Mouse (Mus musculus): ENCODE measurements around the gene Ociad2. TPM values are rescaled to one million over a fixed set of nuclear protein-coding genes. Genes with fewer than 3 reads are reported as not detected.
A peak's percentile ranks its signal among the peaks of the same experiment; 100 is the strongest.

Ociad2 gene
- total RNA-seq (2014; fragmentation: Nextera tagmentation) (2.6 and 3.5 TPM in 2 replicates), total RNA-seq (2017) (3.1 and 5.5 TPM in 2 replicates)

- no peak for ATAC-seq (replicated peaks; ENCODE audit: poor library complexity, severe bottlenecking)
Observed at GRCm38 (mm10) chr5:73340723-73341235, at the start of gene Ociad2. Ociad2 (minus strand) TSS chr5:73341028.

- ATAC-seq (replicated peaks; ENCODE audit: poor library complexity, severe bottlenecking), result no peak
Observed at GRCm38 (mm10) chr5:73383647-73383970, 42.8 kb upstream of the Ociad2 start.

GRCm38 (mm10) chr5:73382737-73383646 lies 42.2 kb upstream of the Ociad2 start:
- peak; percentile 73 for ATAC-seq (replicated peaks; ENCODE audit: poor library complexity, severe bottlenecking)

- peak; percentile 12; the same call in 1 of the 2 replicates for ATAC-seq (replicated peaks; ENCODE audit: poor library complexity, severe bottlenecking)
Observed at GRCm38 (mm10) chr5:73381976-73382540, 41.2 kb upstream of the Ociad2 start.

- ATAC-seq (replicated peaks; ENCODE audit: poor library complexity, severe bottlenecking), result no peak
Observed at GRCm38 (mm10) chr5:73381510-73381909, 40.7 kb upstream of the Ociad2 start.

DNA sequence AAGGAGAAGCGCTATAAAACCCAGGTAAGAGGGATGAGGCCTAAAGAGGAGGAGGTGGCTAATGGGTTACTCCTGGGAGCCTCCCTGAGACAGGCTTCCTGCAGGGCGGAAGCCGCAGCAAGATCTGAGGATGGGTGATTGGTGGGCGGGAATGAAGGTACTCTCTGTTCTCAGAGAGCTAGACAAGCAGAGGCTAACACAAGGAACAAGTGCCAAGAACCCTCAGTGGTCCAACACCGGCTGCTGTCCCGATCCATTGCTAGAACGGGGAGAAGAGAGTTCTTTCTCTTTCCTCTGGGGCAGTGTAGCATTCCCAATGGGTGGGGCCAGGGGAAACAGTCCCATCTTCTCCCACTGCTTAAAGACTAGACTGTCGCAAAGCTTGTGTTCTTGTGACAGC lies 40.0 kb upstream of the Ociad2 start:
- ATAC-seq (replicated peaks; ENCODE audit: poor library complexity, severe bottlenecking), result no peak

GRCm38 (mm10) chr5:73379908-73380307 lies 39.1 kb upstream of the Ociad2 start:
- ATAC-seq (replicated peaks; ENCODE audit: poor library complexity, severe bottlenecking), result peak; percentile 72

GRCm38 (mm10) chr5:73376491-73376890 lies 35.7 kb upstream of the Ociad2 start:
- ATAC-seq (replicated peaks; ENCODE audit: poor library complexity, severe bottlenecking), result no peak

GRCm38 (mm10) chr5:73376041-73376440 lies 35.2 kb upstream of the Ociad2 start:
- ATAC-seq (replicated peaks; ENCODE audit: poor library complexity, severe bottlenecking), result no peak

DNA sequence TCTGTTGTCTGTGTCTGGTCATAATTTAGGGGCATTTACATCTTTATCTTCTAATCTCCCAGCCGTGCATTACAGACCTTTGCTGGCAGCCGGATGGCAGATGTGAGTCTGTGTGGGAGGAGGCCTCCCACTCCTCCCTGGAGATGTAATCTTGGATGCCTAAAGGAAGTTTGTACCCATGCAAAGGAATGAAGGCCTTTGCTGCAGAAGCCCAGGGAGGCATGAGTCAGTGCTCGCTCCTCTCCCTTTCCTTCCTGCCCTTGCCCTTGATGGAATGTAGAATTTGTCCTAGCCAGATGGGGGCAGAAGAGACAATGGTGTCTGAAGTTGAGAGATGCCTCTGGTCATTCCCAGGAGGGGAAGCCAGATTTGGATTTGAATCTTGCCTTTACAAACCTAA lies 32.4 kb upstream of the Ociad2 start:
- ATAC-seq (replicated peaks; ENCODE audit: poor library complexity, severe bottlenecking), result no peak

- ATAC-seq (replicated peaks; ENCODE audit: poor library complexity, severe bottlenecking), result no peak
Observed at GRCm38 (mm10) chr5:73372601-73373000, 31.8 kb upstream of the Ociad2 start.

GRCm38 (mm10) chr5:73369731-73370130 lies 28.9 kb upstream of the Ociad2 start:
- no peak for ATAC-seq (replicated peaks; ENCODE audit: poor library complexity, severe bottlenecking)

DNA sequence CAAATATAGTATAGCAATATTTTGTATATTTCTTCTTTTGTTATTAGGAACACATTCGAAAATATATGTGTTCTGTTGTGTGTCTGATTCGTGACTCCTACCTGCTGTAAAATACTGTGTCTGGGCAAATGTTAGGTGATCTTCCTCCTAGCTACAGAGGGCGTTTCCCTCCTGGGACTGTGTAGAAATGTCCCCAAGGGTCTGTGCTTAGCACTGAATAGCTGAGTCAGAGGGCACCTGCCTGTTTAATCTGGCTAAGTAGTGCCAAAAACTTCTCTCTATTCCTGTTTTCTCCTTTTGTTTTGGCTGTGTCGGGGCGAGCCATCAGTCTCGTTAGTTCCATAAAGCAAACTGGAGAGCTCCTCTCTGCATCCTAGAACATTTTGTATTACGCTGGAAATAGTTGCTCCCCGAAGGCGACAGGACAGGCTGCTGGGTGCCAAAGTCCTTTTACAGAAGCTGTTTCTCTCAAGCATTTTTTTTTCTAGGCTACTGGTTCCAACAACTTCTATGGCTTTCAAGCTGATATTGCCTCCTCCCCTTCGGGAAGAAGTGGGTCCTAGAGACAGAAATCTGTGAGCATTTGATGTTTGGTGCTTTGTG lies 28.1 kb upstream of the Ociad2 start:
- no peak for ATAC-seq (replicated peaks; ENCODE audit: poor library complexity, severe bottlenecking)

DNA sequence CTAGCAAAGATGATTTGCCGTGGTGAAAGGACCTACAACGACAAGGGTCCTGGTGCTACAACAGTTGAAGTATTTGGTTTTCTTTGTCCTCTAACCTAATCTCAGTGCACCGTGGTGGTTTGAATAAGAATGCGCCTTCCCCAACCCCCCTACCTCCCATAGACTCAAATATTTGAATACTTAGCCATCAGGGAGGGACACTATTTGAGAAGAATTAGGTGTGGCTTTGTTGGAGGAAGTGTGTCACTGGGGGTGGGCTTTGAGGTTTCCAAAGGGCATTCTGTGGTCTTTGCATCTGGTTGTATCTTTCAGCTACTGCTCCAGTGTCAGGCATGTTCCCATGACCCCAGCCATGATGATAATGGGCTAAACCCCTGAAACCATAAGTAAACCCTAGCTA lies 27.1 kb upstream of the Ociad2 start:
- no peak for ATAC-seq (replicated peaks; ENCODE audit: poor library complexity, severe bottlenecking)

- ATAC-seq (replicated peaks; ENCODE audit: poor library complexity, severe bottlenecking), result no peak
Observed at GRCm38 (mm10) chr5:73364107-73364864, 23.5 kb upstream of the Ociad2 start.

GRCm38 (mm10) chr5:73362791-73363190 lies 22.0 kb upstream of the Ociad2 start:
- no peak for ATAC-seq (replicated peaks; ENCODE audit: poor library complexity, severe bottlenecking)

DNA sequence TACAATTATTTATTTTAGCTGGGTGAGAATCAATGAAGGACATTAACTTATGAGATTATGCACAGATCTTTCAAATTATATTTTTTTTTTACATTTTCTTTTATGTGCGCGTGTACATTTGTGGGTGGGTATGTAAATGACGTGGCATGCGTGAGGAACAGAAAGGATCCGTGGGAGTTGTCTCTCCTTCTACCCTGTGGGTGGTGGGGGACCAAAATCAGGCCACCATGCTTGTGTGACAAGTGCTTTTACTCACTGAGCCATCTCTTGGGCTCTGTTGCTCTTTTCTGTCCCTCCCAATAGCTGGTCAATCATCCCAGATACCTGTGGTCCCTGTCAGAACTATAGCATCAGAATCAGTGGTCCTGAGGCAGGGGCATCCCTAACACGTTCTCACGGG lies 21.5 kb upstream of the Ociad2 start:
- no peak for ATAC-seq (replicated peaks; ENCODE audit: poor library complexity, severe bottlenecking)

- no peak for ATAC-seq (replicated peaks; ENCODE audit: poor library complexity, severe bottlenecking)
Observed at GRCm38 (mm10) chr5:73360240-73360639, 19.4 kb upstream of the Ociad2 start.

GRCm38 (mm10) chr5:73359752-73360141 lies 18.9 kb upstream of the Ociad2 start:
- ATAC-seq (replicated peaks; ENCODE audit: poor library complexity, severe bottlenecking), result peak; percentile 61

DNA sequence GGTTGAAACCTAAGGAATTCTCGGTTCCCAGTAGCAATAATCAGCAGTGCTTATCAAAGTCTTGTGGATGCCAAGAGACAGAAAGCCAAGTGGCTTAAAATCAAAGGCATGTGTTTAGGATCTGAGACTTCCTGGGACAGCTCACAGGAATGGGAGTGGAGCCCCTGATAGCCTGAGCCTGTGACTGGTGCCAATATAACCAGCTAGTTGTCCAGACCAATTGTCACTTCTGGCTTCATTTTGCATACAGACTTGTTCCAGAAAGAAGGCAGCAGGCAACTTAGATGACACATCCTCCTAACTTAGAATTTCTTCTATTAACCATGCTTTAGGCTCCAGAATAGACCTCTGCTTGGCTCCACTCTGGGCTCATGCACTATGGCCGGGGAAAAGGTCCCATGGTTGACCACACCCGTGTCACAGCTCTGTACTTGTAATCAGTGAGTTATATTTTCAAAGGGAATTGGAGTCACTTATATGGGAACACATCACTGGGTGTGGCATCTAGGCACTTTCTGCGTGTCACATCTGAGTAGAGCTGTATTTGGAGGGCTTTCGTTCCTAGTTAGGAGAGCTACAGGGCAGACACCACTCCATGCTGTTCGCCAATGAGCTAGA lies 18.4 kb upstream of the Ociad2 start:
- no peak for ATAC-seq (replicated peaks; ENCODE audit: poor library complexity, severe bottlenecking)
